Mouse (Mus musculus) thymus, adult 2 months (tissue): Measurements from ENCODE around the gene Oxsr1.

Experiments used
- CTCF ChIP-seq: fragments of 200-500 bp; IDR thresholded peaks from 2 replicates; pipeline ENCODE4 v1.5.1; 2012; ENCODE audit warnings: mild to moderate bottlenecking, control low read depth, low read length, moderate library complexity, borderline replicate concordance; ENCODE audit not compliant: control insufficient read depth, poor library complexity, insufficient read depth; ENCODE audit errors: extremely low read depth
- POLR2A ChIP-seq: fragments of 200-500 bp; IDR thresholded peaks from 2 replicates; pipeline ENCODE4 v1.6.1; 2012; ENCODE audit warnings: mild to moderate bottlenecking, low read length, control low read depth, moderate library complexity; ENCODE audit not compliant: control insufficient read depth, poor library complexity, insufficient read depth; ENCODE audit errors: extremely low read depth

GRCm38 (mm10) chr9:119298563-119298962 is 23.7 kb downstream of the Oxsr1 start:
- TF ChIP-seq POLR2A (no peak), CTCF (no peak)
